Mouse (Mus musculus): ENCODE data around the gene Hps4. TPM values are rescaled to one million over a fixed set of nuclear protein-coding genes. Genes with fewer than 3 reads are reported as not detected.
"Not testable (repeated sequence)": the region's sequence is repeated elsewhere in the genome, so short reads cannot be mapped to it uniquely, and the experiment has no call there.

Hps4 gene
- polyA plus RNA-seq, 1 experiment from 2014 or later, result 21.4 TPM

GRCm38 (mm10) chr5:112302310-112302709, 40.6 kb upstream of the Hps4 start:
- Histone ChIP-seq H3K4me3 (no peak overlapping the region), H3K4me1 (peaks cover 37% of the 10 kb centered on the region), H3K9me3 (no peaks in the 10 kb centered on the region), H3K27ac (no peak overlapping the region), H3K36me3 (peaks cover 16% of the 10 kb centered on the region), H3K27me3 (ENCODE audit: insufficient read depth, poor library complexity, severe bottlenecking) (no peaks in the 10 kb centered on the region; the same call in 1 of the 2 replicates)
- 79% methylated on average over 5 of the region's 5 CpGs for WGBS
- no peak for DNase-seq (ENCODE audit: low spot score)

- no peak for DNase-seq (ENCODE audit: low spot score)
- no peaks in the 10 kb centered on the region for H3K27me3 ChIP-seq (ENCODE audit: insufficient read depth, poor library complexity, severe bottlenecking)
- peaks cover 52% of the 10 kb centered on the region for H3K36me3 ChIP-seq
- H3K27ac ChIP-seq, result no peak overlapping the region
- H3K4me3 ChIP-seq, result no peak overlapping the region
- WGBS, result 72% methylated on average over 5 of the region's 5 CpGs
- peaks cover 14% of the 10 kb centered on the region; the same call in 1 of the 2 replicates for H3K4me1 ChIP-seq
- no peaks in the 10 kb centered on the region for H3K9me3 ChIP-seq
These were observed 37.0 kb upstream of the Hps4 start for GRCm38 (mm10) chr5:112305842-112306241.

GRCm38 (mm10) chr5:112313222-112313885, 29.5 kb upstream of the Hps4 start:
- 0 out of 2 replicates have a peak overlapping the region, but pooled peaks have one; percentile 36 for H3K27ac ChIP-seq
- peaks cover 22% of the 10 kb centered on the region for H3K4me1 ChIP-seq
- WGBS, result 70% methylated on average over 11 of the region's 11 CpGs
- H3K27me3 ChIP-seq (ENCODE audit: insufficient read depth, poor library complexity, severe bottlenecking), result no peaks in the 10 kb centered on the region
- no peak overlapping the region for H3K4me3 ChIP-seq
- H3K9me3 ChIP-seq, result no peaks in the 10 kb centered on the region
- no peak for DNase-seq (ENCODE audit: low spot score)
- peaks cover 68% of the 10 kb centered on the region for H3K36me3 ChIP-seq

GRCm38 (mm10) chr5:112316468-112316867, 26.4 kb upstream of the Hps4 start:
- Histone ChIP-seq H3K4me3 (no peak overlapping the region), H3K27me3 (ENCODE audit: insufficient read depth, poor library complexity, severe bottlenecking) (no peaks in the 10 kb centered on the region), H3K36me3 (peaks cover 37% of the 10 kb centered on the region), H3K27ac (no peak overlapping the region), H3K4me1 (peaks cover 21% of the 10 kb centered on the region), H3K9me3 (no peaks in the 10 kb centered on the region)
- DNase-seq (ENCODE audit: low spot score), result no peak
- 77% methylated on average over 5 of the region's 5 CpGs for WGBS

GRCm38 (mm10) chr5:112317328-112317727, 25.6 kb upstream of the Hps4 start:
- peaks cover 21% of the 10 kb centered on the region for H3K4me1 ChIP-seq
- H3K27ac ChIP-seq, result 0 out of 2 replicates have a peak overlapping the region, but pooled peaks have one; percentile 47
- 40% methylated on average over 5 of the region's 5 CpGs for WGBS
- DNase-seq (ENCODE audit: low spot score), result no peak
- H3K27me3 ChIP-seq (ENCODE audit: insufficient read depth, poor library complexity, severe bottlenecking), result no peaks in the 10 kb centered on the region
- peaks cover 29% of the 10 kb centered on the region for H3K36me3 ChIP-seq
- no peak overlapping the region for H3K4me3 ChIP-seq
- no peaks in the 10 kb centered on the region for H3K9me3 ChIP-seq

GRCm38 (mm10) chr5:112319343-112319742, 23.5 kb upstream of the Hps4 start:
- not testable (repeated sequence) for H3K27me3 ChIP-seq (ENCODE audit: insufficient read depth, poor library complexity, severe bottlenecking); H3K9me3 ChIP-seq; H3K27ac ChIP-seq; H3K36me3 ChIP-seq; H3K4me3 ChIP-seq; DNase-seq (ENCODE audit: low spot score)
- WGBS, result 40% methylated on average over 2 of the region's 2 CpGs
- peaks cover 13% of the 10 kb centered on the region for H3K4me1 ChIP-seq

- Histone ChIP-seq H3K4me3 (no peak overlapping the region), H3K36me3 (peaks cover 5% of the 10 kb centered on the region; the same call in 1 of the 2 replicates), H3K9me3 (no peaks in the 10 kb centered on the region), H3K4me1 (peaks cover 23% of the 10 kb centered on the region), H3K27me3 (ENCODE audit: insufficient read depth, poor library complexity, severe bottlenecking) (no peaks in the 10 kb centered on the region), H3K27ac (no peak overlapping the region)
- WGBS, result 75% methylated on average over 5 of the region's 5 CpGs
- no peak for DNase-seq (ENCODE audit: low spot score)
These were observed 22.5 kb upstream of the Hps4 start for GRCm38 (mm10) chr5:112320379-112320778.

GRCm38 (mm10) chr5:112320936-112321335, 21.9 kb upstream of the Hps4 start:
- DNase-seq (ENCODE audit: low spot score), result no peak
- H3K27ac ChIP-seq, result no peak overlapping the region
- no peaks in the 10 kb centered on the region for H3K27me3 ChIP-seq (ENCODE audit: insufficient read depth, poor library complexity, severe bottlenecking)
- H3K4me3 ChIP-seq, result no peak overlapping the region
- no peaks in the 10 kb centered on the region for H3K36me3 ChIP-seq
- 67% methylated on average over 6 of the region's 6 CpGs for WGBS
- no peaks in the 10 kb centered on the region for H3K9me3 ChIP-seq
- peaks cover 28% of the 10 kb centered on the region for H3K4me1 ChIP-seq

GRCm38 (mm10) chr5:112321376-112321775, 21.5 kb upstream of the Hps4 start:
- Histone ChIP-seq H3K36me3 (no peaks in the 10 kb centered on the region), H3K4me3 (no peak overlapping the region), H3K27ac (no peak overlapping the region), H3K4me1 (peaks cover 28% of the 10 kb centered on the region), H3K9me3 (no peaks in the 10 kb centered on the region), H3K27me3 (ENCODE audit: insufficient read depth, poor library complexity, severe bottlenecking) (no peaks in the 10 kb centered on the region)
- no peak for DNase-seq (ENCODE audit: low spot score)
- 75% methylated on average over 4 of the region's 4 CpGs for WGBS

GRCm38 (mm10) chr5:112323246-112323645, 19.6 kb upstream of the Hps4 start:
- WGBS, result 87% methylated on average over 6 of the region's 6 CpGs

GRCm38 (mm10) chr5:112324637-112325545, 18.0 kb upstream of the Hps4 start:
- H3K4me3 ChIP-seq, result peak overlapping the region; percentile 99
- H3K36me3 ChIP-seq, result peaks cover 21% of the 10 kb centered on the region
- no peaks in the 10 kb centered on the region for H3K9me3 ChIP-seq
- H3K27me3 ChIP-seq (ENCODE audit: insufficient read depth, poor library complexity, severe bottlenecking), result no peaks in the 10 kb centered on the region
- WGBS, result 22% methylated on average over 24 of the region's 24 CpGs
- peak; percentile 85 for DNase-seq (ENCODE audit: low spot score)
- peak overlapping the region; percentile 87 for H3K27ac ChIP-seq
- H3K4me1 ChIP-seq, result peaks cover 27% of the 10 kb centered on the region

More at GRCm38 (mm10) chr5:112323246-112323645, 19.6 kb upstream of the Hps4 start:
- Histone ChIP-seq H3K27ac (no peak overlapping the region), H3K4me3 (no peak overlapping the region), H3K9me3 (no peaks in the 10 kb centered on the region), H3K27me3 (ENCODE audit: insufficient read depth, poor library complexity, severe bottlenecking) (no peaks in the 10 kb centered on the region), H3K36me3 (peaks cover 6% of the 10 kb centered on the region), H3K4me1 (peaks cover 27% of the 10 kb centered on the region)
- DNase-seq (ENCODE audit: low spot score), result no peak

- H3K27ac ChIP-seq, result peak within 1 kb of the TSS; percentile 87
- peak within 1 kb of the TSS; percentile 99 for H3K4me3 ChIP-seq
- peaks cover 30% of the 10 kb centered on the region for H3K36me3 ChIP-seq
- no peaks in the 10 kb centered on the region for H3K9me3 ChIP-seq
- WGBS, result 7% methylated on average over 48 of the region's 48 CpGs
- no peaks in the 10 kb centered on the region for H3K27me3 ChIP-seq (ENCODE audit: insufficient read depth, poor library complexity, severe bottlenecking)
- peaks cover 24% of the 10 kb centered on the region for H3K4me1 ChIP-seq
- peak; percentile 96 for DNase-seq (ENCODE audit: low spot score)
These were observed 17.1 kb upstream of the Hps4 start, which contains the start of gene Tfip11 for GRCm38 (mm10) chr5:112325546-112326445. Tfip11 (plus strand) TSS chr5:112326358.

All from heart, embryonic 10.5 days (tissue).